Mouse (Mus musculus): ENCODE results near the gene Phactr1. TPM values are rescaled to one million over a fixed set of nuclear protein-coding genes. Genes with fewer than 3 reads are reported as not detected.

The Phactr1 gene
- total RNA-seq, 2 experiments from 2014 or later: 1.8 to 2.1 TPM

- no peak for DNase-seq
Measured at GRCm38 (mm10) chr13:42759170-42759569, 78.7 kb downstream of the Phactr1 start.

- no peak for DNase-seq
Measured at GRCm38 (mm10) chr13:42760907-42761544, 80.6 kb downstream of the Phactr1 start.

- no peak for DNase-seq
Measured at GRCm38 (mm10) chr13:42772314-42772713, 91.9 kb downstream of the Phactr1 start.

GRCm38 (mm10) chr13:42774040-42774439, 93.6 kb downstream of the Phactr1 start:
- no peak for DNase-seq

GRCm38 (mm10) chr13:42782151-42782550, 101.7 kb downstream of the Phactr1 start:
- no peak for DNase-seq

- DNase-seq: no peak
Measured at GRCm38 (mm10) chr13:42789221-42789620, 108.8 kb downstream of the Phactr1 start.

GRCm38 (mm10) chr13:42792279-42792678, 111.9 kb downstream of the Phactr1 start:
- no peak for DNase-seq

- DNase-seq: no peak
Measured at GRCm38 (mm10) chr13:42800523-42800922, 120.1 kb downstream of the Phactr1 start.

GRCm38 (mm10) chr13:42804314-42804713, 123.9 kb downstream of the Phactr1 start:
- no peak for DNase-seq

- DNase-seq: no peak
Measured at GRCm38 (mm10) chr13:42812762-42813161, 132.3 kb downstream of the Phactr1 start.

GRCm38 (mm10) chr13:42818378-42818777, 138.0 kb downstream of the Phactr1 start:
- peak; percentile 12 for DNase-seq

- DNase-seq: no peak
Measured at GRCm38 (mm10) chr13:42820513-42820912, 140.1 kb downstream of the Phactr1 start.

- DNase-seq: no peak
Measured at GRCm38 (mm10) chr13:42821426-42822106, 141.1 kb downstream of the Phactr1 start.

- DNase-seq: peak; percentile 20
Measured at GRCm38 (mm10) chr13:42822545-42822944, 142.1 kb downstream of the Phactr1 start.

- no peak for DNase-seq
Measured at GRCm38 (mm10) chr13:42823875-42824274, 143.5 kb downstream of the Phactr1 start.

- DNase-seq: no peak
Measured at GRCm38 (mm10) chr13:42826602-42827001, 146.2 kb downstream of the Phactr1 start.

- DNase-seq: peak; percentile 30
Measured at GRCm38 (mm10) chr13:42828978-42829377, 148.6 kb downstream of the Phactr1 start.

GRCm38 (mm10) chr13:42835441-42835840, 155.0 kb downstream of the Phactr1 start:
- DNase-seq: no peak

- no peak for DNase-seq
Measured at GRCm38 (mm10) chr13:42839358-42839757, 158.9 kb downstream of the Phactr1 start.

- no peak for DNase-seq
Measured at GRCm38 (mm10) chr13:42852086-42852485, 171.7 kb downstream of the Phactr1 start.

GRCm38 (mm10) chr13:42853900-42854595, 173.6 kb downstream of the Phactr1 start:
- DNase-seq: no peak

GRCm38 (mm10) chr13:42866162-42866941, 185.9 kb downstream of the Phactr1 start:
- DNase-seq: peak; percentile 32
